15 mouse cellular contexts compared by ENCODE assay signal in genomic region chr12:69288699-69289098, GRCm38 (mm10).
"Had no signal": no experiment of that assay in that cellular context is flagged by ENCODE, and none has a peak within 500 bp of the region (broad histone marks: within the 10 kb centered on the region; RNA-seq: fewer than 3 reads in every experiment).

No protein-coding gene starts in this region.

- ATAC-seq: liver, postnatal 0 days; lung, postnatal 0 days; midbrain, embryonic 13.5 days; midbrain, embryonic 16.5 days had no signal

- DNase-seq: kidney, adult 11 months; kidney, adult 8-10 months; kidney, postnatal 10 days; kidney, postnatal 36 days; layer of hippocampus, postnatal 36 days; liver; liver, postnatal 0 days; lung, embryonic 14.5 days; right cerebral cortex, adult 18-20 months; right cerebral cortex, postnatal 14 days; right cerebral cortex, postnatal 4 days; thymus, postnatal 36 days had no signal
